Mouse (Mus musculus) hindbrain, embryonic 14.5 days (tissue): ENCODE results near the gene Slc8a2. TPM values are rescaled to one million over a fixed set of nuclear protein-coding genes. Genes with fewer than 3 reads are reported as not detected.

ENCODE experiments used
- ATAC-seq: fragments of 200-750 bp; cut with Nextera tagmentation; 2 replicates; pipeline ENCODE4 v1.8.0; 2017; ENCODE audit warnings: moderate number of reproducible peaks, mild to moderate bottlenecking, moderate TSS enrichment, moderate library complexity; ENCODE audit not compliant: low FRiP score
- DNase-seq: peaks from one replicate; pipeline ENCODE4 v3.0.0-alpha.2; 2015; ENCODE audit warnings: low spot score
- H3K27ac ChIP-seq: fragments of 300-500 bp; sonication (generic); 2 replicates; pipeline ENCODE4 v1.5.1; 2014; ENCODE audit warnings: mild to moderate bottlenecking, moderate library complexity
- H3K27me3 ChIP-seq: fragments of 300-500 bp; sonication (generic); 2 replicates; pipeline ENCODE4 v1.6.1; 2014; ENCODE audit warnings: mild to moderate bottlenecking, low read length, mixed read lengths; ENCODE audit not compliant: control insufficient read depth, insufficient read depth
- H3K36me3 ChIP-seq: fragments of 300-500 bp; sonication (generic); replicated peaks from 2 replicates; pipeline ENCODE4 v1.6.1; 2014; ENCODE audit not compliant: control insufficient read depth, insufficient read depth
- H3K4me1 ChIP-seq: fragments of 300-500 bp; sonication (generic); replicated peaks from 2 replicates; pipeline ENCODE4 v1.6.1; 2014; ENCODE audit warnings: antibody characterized with exemption, low read length, mixed read lengths; ENCODE audit not compliant: control insufficient read depth, insufficient read depth
- H3K4me2 ChIP-seq: fragments of 300-500 bp; sonication (generic); replicated peaks from 2 replicates; pipeline ENCODE4 v1.6.1; 2014; ENCODE audit warnings: mild to moderate bottlenecking, moderate library complexity
- H3K4me3 ChIP-seq: fragments of 300-500 bp; sonication (generic); replicated peaks from 2 replicates; pipeline ENCODE4 v1.5.1; 2014; ENCODE audit warnings: mild to moderate bottlenecking, low read length
- H3K9ac ChIP-seq: fragments of 300-500 bp; sonication (generic); 2 replicates; pipeline ENCODE4 v1.6.1; 2014
- H3K9me3 ChIP-seq: fragments of 300-500 bp; sonication (generic); 2 replicates; pipeline ENCODE4 v1.6.1; 2016; ENCODE audit warnings: low read length; ENCODE audit not compliant: control insufficient read depth
- WGBS: fragments of 180-500 bp; shearing (Covaris S2); extraction: QIAGEN DNeasy Blood & Tissue Kit; methylation state at CpG from one replicate; pipeline ENCODE4 v1.1.7; 2014; 5-methylcytosine and 5-hydroxymethylcytosine counted together
- polyA plus RNA-seq: library from polyadenylated mRNA; unstranded; fragments of >200 nt; fragmentation: Nextera tagmentation; extraction: Ambion mirVana; gene quantifications from 2 replicates; pipeline ENCODE4 v1.2.1, GENCODE M21; 2014

Slc8a2 gene
- polyA plus RNA-seq, 1 experiment from 2014 or later: 1.4 TPM

DNA sequence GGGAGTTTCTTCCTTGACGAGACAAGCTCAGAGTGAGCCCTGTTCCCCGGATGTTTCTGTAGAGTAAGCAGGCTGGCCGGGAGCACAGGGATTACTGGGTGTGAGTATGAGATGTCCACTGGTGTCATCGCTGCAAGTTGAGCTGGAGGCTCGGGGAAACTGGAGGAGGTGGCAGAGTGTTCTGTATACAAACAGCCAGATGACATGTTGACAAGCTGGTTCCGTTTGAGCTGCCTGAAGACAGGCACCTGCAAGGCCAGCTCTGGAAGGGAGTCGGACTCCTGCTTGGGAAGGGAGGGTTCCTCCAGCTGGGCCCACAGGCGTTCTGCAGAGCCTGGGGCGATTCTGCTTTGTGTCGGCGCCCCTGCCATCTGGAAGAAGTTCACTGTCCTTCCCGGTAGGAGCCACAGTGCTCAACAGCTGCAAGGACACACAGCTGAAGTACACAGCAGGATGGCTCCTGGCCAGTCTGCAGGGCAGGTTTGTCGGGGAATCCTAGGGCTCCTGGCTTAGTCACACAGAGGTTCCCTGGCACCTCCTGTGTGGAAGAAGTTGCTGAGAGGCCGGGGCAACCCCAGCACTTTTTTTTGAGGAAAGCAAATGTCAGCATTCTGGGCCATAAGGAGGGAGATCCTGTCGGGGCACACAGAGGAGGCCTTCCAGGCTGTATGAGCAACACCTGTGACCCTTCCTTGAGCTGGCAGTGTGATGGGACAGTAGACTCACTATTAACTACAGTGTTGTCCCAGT, 27.7 kb upstream of the Slc8a2 start:
- no peak overlapping the region for H3K4me2 ChIP-seq
- WGBS: 69% methylated on average over 15 of the region's 15 CpGs
- no peak overlapping the region for H3K9ac ChIP-seq
- ATAC-seq (no peak), DNase-seq (no peak)
- H3K9me3 ChIP-seq: no peaks in the 10 kb centered on the region
- H3K4me1 ChIP-seq: peaks cover 20% of the 10 kb centered on the region
- no peak overlapping the region for H3K4me3 ChIP-seq
- H3K27me3 ChIP-seq: no peaks in the 10 kb centered on the region
- 0 out of 2 replicates have a peak overlapping the region, but pooled peaks have one; percentile 17 for H3K27ac ChIP-seq
- peaks cover 20% of the 10 kb centered on the region; the same call in 1 of the 2 replicates for H3K36me3 ChIP-seq

DNA sequence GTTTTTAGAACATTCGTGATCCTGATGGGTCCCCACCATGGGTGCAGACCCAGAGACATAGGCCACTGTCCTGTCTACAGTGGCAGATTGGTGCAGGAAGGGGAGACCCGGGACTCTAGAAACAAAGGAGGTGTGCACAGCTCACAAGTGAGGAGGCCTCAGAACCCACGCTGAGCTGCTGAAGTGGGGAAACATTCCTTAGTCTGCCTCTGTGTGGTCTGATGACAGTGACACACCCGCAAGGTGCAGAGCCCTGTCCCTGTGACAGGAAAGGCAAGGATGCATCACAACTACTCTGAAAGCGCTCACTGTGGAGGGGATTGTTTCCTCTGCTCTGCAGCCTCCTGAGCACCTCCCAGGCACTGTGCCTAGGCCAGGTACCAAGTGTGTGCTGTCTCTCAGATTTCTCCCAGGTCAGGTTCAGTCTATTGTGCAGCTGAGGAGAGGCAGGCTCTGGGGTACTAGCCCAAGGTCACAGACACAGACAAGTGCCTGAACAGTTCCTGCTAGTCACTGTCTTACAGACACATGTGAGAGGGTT, 26.9 kb upstream of the Slc8a2 start:
- Histone ChIP-seq H3K4me2 (no peak overlapping the region), H3K4me3 (no peak overlapping the region), H3K27me3 (no peaks in the 10 kb centered on the region), H3K27ac (0 out of 2 replicates have a peak overlapping the region, but pooled peaks have one; percentile 6), H3K36me3 (peaks cover 27% of the 10 kb centered on the region), H3K9ac (0 out of 2 replicates have a peak overlapping the region, but pooled peaks have one; percentile 28), H3K4me1 (peaks cover 20% of the 10 kb centered on the region), H3K9me3 (no peaks in the 10 kb centered on the region)
- WGBS: 86% methylated on average over 5 of the region's 5 CpGs
- ATAC-seq (no peak), DNase-seq (no peak)

DNA sequence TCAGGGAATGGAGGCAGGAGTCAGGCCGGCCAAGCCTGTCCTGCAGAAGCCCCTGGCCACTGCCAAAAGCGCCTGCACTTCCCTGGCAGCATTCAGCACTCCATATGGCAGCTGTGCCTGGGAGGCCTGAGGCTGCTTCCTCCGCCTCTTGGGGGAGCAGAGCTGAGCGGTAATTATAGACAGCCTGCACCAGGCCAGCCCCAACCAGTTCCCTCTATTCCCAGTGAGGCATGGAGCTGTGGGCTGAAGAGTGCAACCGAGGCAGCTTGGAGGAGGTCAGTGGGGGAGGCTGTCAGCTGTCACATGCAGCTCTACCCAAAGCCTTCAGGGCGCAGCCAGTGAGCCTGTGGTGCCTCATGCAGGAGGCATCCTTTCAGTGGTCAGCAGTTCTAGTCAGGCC, 25.9 kb upstream of the Slc8a2 start:
- WGBS: 47% methylated on average over 6 of the region's 6 CpGs
- Histone ChIP-seq H3K9ac (no peak overlapping the region), H3K9me3 (no peaks in the 10 kb centered on the region), H3K4me3 (no peak overlapping the region), H3K27me3 (no peaks in the 10 kb centered on the region), H3K4me1 (peaks cover 20% of the 10 kb centered on the region), H3K36me3 (peaks cover 35% of the 10 kb centered on the region), H3K4me2 (no peak overlapping the region), H3K27ac (peak overlapping the region; percentile 6; the same call in 1 of the 2 replicates)
- ATAC-seq (peak; percentile 58), DNase-seq (peak; percentile 33)

DNA sequence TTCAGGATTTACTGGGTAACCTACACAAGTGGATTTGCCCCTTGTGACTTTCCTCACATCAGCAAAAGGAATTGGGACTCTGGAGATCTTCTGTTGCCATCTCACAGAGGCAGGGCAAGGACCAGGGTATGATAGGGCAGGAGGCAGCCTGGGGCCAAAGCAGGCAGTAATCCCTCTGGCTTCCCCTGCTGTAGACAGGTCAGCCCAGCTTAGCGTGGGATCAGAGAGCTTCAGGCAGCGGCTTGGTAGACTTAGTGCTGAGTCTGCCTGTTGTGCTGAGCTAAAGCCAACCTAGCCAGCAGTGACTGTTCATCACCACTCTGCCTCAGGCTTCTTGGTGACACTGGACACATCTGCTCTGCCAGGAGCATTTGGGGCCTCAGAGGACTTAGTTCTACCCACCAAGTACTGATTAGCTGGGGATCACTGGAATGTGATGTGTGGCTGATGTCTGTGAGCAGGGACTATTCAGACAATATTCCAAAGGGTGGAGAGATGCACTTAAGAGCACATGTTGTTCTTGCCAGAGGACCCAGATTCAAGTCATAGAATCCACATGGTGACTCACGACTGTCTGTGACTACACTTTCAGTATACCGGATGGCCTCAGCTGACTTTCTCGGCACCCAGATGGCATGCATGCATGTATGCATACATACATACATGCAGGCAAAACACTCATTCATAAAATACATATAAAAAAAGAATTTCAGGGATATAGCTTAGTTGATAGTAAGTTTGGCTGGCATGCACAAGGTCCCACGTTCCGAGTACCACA, 24.8 kb upstream of the Slc8a2 start:
- no peak overlapping the region for H3K9ac ChIP-seq
- DNase-seq: no peak
- no peak overlapping the region for H3K4me3 ChIP-seq
- H3K4me2 ChIP-seq: no peak overlapping the region
- H3K27me3 ChIP-seq: no peaks in the 10 kb centered on the region
- H3K36me3 ChIP-seq: peaks cover 46% of the 10 kb centered on the region
- H3K4me1 ChIP-seq: peaks cover 11% of the 10 kb centered on the region
- H3K9me3 ChIP-seq: no peaks in the 10 kb centered on the region
- ATAC-seq: no peak
- WGBS: 83% methylated on average over 7 of the region's 7 CpGs
- H3K27ac ChIP-seq: no peak overlapping the region

DNA sequence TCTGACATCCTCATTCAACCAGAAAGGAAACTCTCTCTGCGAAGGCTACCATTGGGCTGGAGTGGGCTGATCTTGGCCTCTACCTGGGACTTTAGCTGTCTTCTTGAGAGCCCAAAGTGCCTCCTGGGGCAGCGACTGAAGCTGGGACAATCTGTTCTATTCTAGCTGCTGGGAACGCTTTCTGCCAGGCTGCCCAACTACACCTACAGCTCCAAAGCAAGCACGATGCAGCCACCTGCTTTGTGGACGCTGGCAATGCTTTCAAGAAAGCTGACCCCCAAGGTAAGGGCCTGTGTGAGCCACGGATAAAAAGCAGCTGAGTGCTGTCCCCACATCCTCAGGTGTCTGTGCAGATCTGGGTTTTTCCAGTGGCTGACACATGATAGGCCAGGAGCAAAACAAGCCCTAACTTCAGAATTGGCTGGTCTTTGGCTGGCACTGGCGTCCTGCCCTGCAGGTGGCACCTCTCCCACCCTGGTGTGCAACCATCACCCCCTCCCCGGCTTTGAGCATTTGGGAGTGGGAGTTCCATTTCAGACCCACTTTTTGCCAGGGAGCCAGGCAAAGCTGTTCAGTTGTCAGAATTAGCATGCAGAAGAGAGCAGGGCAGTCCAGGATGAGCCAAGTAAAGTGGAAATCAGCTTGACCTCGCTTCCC, 20.6 kb upstream of the Slc8a2 start:
- Histone ChIP-seq H3K4me2 (no peak overlapping the region), H3K36me3 (peaks cover 82% of the 10 kb centered on the region), H3K27ac (no peak overlapping the region), H3K4me1 (peaks cover 1% of the 10 kb centered on the region; the same call in 1 of the 2 replicates), H3K27me3 (no peaks in the 10 kb centered on the region), H3K9me3 (no peaks in the 10 kb centered on the region), H3K9ac (no peak overlapping the region), H3K4me3 (no peak overlapping the region)
- ATAC-seq (no peak), DNase-seq (no peak)
- 93% methylated on average over 9 of the region's 9 CpGs for WGBS

DNA sequence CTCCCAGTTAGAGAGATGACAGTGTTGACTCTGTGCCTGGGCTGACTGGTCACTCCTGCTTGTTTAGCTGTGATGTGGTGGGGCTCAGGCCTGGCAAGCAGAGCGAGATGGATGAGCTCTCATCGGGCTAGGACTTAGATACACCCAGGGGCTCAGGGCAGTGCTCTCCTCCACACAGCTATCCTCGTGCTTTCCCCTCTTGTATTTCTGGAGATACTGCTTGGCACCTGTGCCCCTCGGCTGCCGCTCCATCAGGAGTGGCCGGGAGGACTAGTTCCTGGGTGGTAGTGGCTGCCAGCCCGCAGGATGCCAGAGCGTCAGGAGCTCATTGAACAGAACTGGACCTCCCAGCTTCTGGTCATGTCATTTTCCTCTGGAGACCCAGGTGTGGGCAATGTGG, 19.5 kb upstream of the Slc8a2 start:
- Histone ChIP-seq H3K4me1 (no peaks in the 10 kb centered on the region), H3K4me3 (no peak overlapping the region), H3K36me3 (peaks cover 85% of the 10 kb centered on the region), H3K27me3 (no peaks in the 10 kb centered on the region), H3K27ac (no peak overlapping the region), H3K9me3 (no peaks in the 10 kb centered on the region), H3K9ac (no peak overlapping the region), H3K4me2 (no peak overlapping the region)
- WGBS: 94% methylated on average over 8 of the region's 8 CpGs
- no peak for DNase-seq
- ATAC-seq: no peak

DNA sequence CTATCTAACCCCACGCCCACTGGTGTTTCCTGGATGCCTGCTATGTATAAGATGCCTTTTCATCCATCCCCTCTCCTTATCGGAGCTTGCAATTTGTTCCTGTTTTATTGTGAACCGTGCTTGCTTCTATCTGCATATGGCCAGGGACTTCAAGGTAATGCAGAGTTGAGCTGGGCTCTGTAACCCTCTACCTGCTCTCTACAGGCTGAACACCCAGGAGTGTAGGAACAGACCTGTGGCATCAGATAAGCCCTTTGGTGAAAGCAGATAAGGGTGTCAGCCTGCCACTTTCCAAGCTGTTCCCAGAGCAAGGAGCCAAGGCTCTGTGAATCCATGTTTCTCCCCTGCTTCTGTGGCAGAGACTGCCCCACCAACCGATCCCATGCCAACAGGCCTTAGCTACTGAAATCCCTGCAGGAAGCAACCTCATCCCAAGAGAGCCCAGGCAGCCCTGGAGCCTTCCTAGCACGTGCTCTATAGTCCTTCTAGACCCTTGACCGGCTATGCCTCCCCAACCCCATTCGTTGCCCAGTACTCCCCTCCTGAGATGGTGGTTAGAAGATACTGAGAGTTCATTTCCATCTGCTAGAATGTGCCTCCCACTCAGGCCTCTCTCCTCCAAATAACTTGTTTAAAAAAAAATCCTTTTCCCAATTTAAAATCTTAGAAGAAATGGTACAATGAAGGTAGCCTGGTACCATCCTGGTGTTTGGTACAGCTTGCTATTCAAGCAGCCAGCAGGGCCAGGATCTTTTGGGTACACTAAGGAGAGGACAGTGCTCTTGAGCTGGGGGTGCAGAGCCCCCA, 18.1 kb upstream of the Slc8a2 start:
- no peaks in the 10 kb centered on the region for H3K4me1 ChIP-seq
- H3K36me3 ChIP-seq: peaks cover 91% of the 10 kb centered on the region
- no peaks in the 10 kb centered on the region for H3K27me3 ChIP-seq
- H3K9ac ChIP-seq: no peak overlapping the region
- WGBS: 96% methylated on average over 7 of the region's 7 CpGs
- no peak overlapping the region for H3K27ac ChIP-seq
- H3K9me3 ChIP-seq: no peaks in the 10 kb centered on the region
- H3K4me3 ChIP-seq: no peak overlapping the region
- ATAC-seq: no peak
- DNase-seq: no peak
- no peak overlapping the region for H3K4me2 ChIP-seq

DNA sequence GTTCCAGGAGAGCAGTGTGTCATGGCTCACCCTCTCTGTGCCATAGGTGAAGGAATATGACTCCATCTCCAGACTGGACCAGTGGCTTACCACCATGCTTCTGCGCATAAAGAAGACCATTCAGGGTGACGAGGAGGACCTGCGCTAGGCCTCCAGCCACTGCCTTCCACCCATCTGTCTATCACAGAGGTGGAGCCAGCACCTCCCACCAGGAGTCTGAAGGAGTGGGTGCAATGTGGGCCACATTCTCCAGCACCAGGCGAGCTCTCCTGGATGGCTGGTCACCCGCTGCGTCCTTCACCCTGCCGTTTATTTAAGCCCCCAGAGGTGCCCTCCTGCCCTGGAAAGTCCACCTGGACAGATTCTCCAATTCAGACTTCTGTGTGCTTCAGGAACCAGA, 13.2 kb upstream of the Slc8a2 start:
- Histone ChIP-seq H3K4me1 (peaks cover 13% of the 10 kb centered on the region), H3K36me3 (peaks cover 64% of the 10 kb centered on the region), H3K4me3 (no peak overlapping the region), H3K9me3 (no peaks in the 10 kb centered on the region), H3K4me2 (no peak overlapping the region), H3K27me3 (no peaks in the 10 kb centered on the region), H3K27ac (no peak overlapping the region), H3K9ac (no peak overlapping the region)
- WGBS: 96% methylated on average over 7 of the region's 7 CpGs
- DNase-seq: no peak
- ATAC-seq: no peak
